Mouse (Mus musculus) NIH3T3 (cell line): ENCODE measurements around the gene Spam1.

Experiments
- DNase-seq: peaks from one replicate; pipeline ENCODE4 v3.0.0-alpha.2; 2012; ENCODE audit warnings: low read depth

Spam1 gene

DNA sequence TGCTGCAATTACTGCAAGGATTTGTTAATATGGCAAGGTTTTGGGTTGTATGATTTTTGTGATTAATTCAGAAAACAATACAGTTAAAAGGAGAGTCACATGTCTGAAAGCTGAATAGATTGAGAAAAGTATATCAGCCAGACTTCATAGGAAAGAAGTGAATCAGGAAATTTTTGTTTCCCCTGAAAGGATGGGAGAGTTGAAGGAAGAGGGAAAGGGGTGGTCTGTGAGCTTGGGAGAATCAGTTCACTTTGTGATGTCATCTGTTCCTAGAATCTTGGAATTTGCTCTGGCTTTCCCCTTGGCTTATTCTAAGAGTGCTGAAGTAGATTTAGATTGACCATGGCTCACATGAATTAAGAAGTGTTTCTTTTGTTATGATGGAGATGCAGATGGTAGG, at the start of gene Spam1:
Gene Spam1, plus strand, starts transcription at position 301 of the 400 bp plus-strand sequence.
- DNase-seq, result no peak

DNA sequence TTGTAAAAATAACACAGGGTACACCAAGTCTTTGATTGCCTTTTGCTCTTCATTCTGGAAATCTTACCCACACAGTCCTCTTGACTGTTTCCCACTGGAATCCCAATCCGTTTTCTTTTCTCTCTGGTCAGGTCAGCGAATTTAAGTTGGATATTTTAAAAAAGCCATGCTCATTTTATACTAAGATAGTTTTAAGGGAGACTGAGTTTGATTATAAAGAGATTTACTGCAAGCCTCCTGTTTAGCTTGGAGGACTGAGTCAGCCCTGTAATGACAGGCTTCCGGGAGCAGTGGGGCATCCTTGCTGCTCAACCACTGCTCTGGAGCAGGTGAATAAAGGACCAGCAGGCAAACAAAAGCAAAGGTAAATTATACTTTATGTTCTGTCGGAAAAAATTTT, 43.0 kb upstream of the Spam1 start, which contains the start of gene Hyal4:
Gene Hyal4, plus strand, starts transcription at position 301 of the 400 bp plus-strand sequence.
- DNase-seq, result no peak

DNA sequence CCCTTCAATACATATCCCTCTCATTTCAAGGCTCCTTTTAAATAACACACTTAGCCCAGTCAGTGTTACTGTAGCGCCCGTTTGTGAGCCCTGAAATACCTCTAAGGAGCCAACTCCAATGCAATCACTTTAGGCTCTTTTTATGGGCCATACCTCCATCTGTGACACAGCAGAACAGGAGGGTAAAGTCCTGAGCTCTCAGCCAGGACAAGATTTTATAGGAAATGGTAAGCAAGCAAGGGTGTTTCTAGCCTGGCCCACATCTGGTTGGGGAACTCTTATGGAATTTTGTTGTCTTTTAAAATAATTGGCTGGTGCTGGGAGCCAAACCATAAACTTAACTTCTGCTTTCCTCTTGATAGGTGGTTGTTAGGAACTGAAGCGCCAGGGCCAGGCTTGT, 31.7 kb upstream of the Spam1 start:
- DNase-seq, result no peak

DNA sequence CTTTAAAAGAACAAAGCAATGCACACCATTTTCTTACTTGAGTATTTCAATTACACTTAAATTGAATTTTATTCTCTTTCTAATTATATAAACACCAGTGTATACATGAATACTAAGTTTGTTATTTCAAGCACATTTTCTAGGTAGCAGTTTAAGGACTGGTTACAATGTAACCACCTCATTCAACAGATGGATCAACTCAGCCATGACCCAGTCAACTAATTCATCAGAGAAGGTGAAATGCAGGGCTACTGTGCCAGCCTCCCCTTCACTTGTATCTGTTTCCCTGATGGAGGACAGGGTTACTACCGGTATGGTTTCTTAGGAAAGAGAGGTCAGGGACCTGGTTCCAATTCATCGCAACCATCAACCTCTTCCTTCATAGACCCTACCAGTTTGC, 24.7 kb upstream of the Spam1 start:
- no peak for DNase-seq

DNA sequence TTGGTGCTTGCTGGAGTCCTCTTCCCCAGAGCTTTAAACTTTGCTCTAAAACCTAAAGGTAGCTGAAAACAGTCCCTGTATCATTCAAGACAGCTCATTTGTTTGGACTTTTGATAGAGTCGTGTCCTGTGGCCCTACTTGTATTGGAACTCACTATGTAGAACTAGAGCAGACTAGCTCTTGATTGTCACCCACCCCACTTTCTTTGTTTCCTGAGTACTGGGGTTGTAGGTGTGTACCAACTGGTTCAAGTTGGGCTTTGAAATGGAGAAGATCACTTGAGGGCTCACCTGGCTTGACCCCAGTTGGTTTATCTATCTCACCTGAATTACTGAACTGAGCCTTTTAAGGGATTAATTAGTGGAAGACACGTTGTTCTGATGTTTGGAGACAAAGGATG, 11.8 kb upstream of the Spam1 start:
- DNase-seq, result no peak

DNA sequence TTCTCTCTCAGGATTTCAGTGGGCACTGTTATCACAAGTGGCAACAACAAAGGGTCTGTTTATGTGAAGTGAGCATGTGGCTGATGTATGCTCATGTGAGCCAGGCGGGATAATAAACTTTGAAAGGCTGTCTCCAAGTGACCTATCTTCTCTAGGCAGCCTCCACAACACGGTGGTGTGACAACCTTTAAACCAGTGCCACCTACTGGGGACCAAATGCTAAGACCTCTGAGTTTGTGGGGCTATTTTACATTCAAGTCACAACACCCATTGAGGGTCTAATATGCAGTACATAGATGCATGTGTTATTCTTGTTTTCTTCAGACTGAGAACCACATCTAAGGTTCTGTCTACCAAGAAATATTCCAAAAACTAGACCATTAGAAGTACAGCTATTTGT, 31.1 kb downstream of the Spam1 start:
- peak; percentile 6 for DNase-seq
